Mouse (Mus musculus) erythroblast, adult 5-6 weeks (primary cell): ENCODE data around the gene Itgb6. TPM values are rescaled to one million over a fixed set of nuclear protein-coding genes. Genes with fewer than 3 reads are reported as not detected.

ENCODE experiments used
- ATAC-seq: replicated peaks from 2 replicates; pipeline ENCODE4 v1.8.0; 2016; ENCODE audit warnings: moderate number of reproducible peaks, mild to moderate bottlenecking, moderate TSS enrichment, inconsistent platforms; ENCODE audit not compliant: poor library complexity, low FRiP score, severe bottlenecking
- total RNA-seq, 2 experiments: library from RNA; stranded (forward) in 1 of 2; stranded (reverse) in 1 of 2; fragments of 150-400 nt in 1 of 2; fragments of 200-764, 138-1000 nt in 1 of 2; gene quantifications; 2 replicates each; pipeline versions ENCODE4 v1.2.3 to v1.2.4; 2015 to 2017; ENCODE audit warnings: low replicate concordance in 2 of 2

Gene Itgb6
- total RNA-seq, 2 experiments from 2014 or later, result not detected

DNA sequence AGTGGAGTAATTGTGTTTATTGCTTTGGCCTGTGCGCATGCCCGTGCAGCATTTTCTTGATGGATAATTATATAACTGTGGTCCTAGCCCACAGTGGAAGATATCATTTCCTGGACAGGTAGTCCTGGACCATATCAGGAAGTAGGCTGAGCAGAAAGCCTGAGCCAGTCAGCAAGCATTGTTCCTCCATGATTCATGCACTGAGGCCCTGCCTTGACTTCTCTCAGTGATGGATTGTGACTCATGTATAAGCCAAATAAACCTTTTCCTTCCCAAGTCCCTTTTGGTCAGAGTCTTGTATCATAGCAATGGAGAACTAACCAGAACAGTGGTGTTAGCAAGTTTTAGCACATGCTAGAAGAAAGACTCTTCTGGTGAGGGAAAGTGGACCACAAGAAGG, 172.6 kb downstream of the Itgb6 start:
- ATAC-seq, result no peak

Other genes starting within 250 kb of the Itgb6 start
- gene Pla2r1, start 169.3 kb downstream of the Itgb6 start, total RNA-seq (2015; ENCODE audit: low replicate concordance), result not detected in 2 replicates
- gene Pla2r1, start 169.3 kb downstream of the Itgb6 start, total RNA-seq (2017; ENCODE audit: low replicate concordance), result 0.17 TPM in 1 of 2 replicates, not detected in the other
- gene Rbms1, start 240.5 kb upstream of the Itgb6 start, total RNA-seq (2015; ENCODE audit: low replicate concordance), result 18.3 and 18.8 TPM in 2 replicates
- gene Rbms1, start 240.5 kb upstream of the Itgb6 start, total RNA-seq (2017; ENCODE audit: low replicate concordance), result 9.3 and 17.9 TPM in 2 replicates